Comparison of ENCODE assay signal across 8 mouse cellular contexts in genomic region chr17:12915881-12916583, GRCm38 (mm10). TPM values are rescaled to one million over a fixed set of nuclear protein-coding genes. Genes with fewer than 3 reads are reported as not detected.
DNase-seq lines count a peak whose midpoint lies in the region; ATAC-seq and TF ChIP-seq lines count a peak whose summit lies in the region.

Gene Mrpl18 (minus strand): TSS chr17:12916345.

- WGBS in hindbrain, embryonic 13.5 days, result under 1% methylated on average over 56 of the region's 56 CpGs

- ATAC-seq in Patski, result peak; percentile 100
- ATAC-seq in hindbrain, embryonic 13.5 days (ENCODE audit: low FRiP score), result peak; percentile 100

- POLR2A ChIA-PET in Patski (lab: Charles Lee), result no interaction called here

- H3K9ac ChIP-seq in hindbrain, embryonic 13.5 days, result peak within 1 kb of the TSS; percentile 97

- CTCF ChIA-PET in Patski (lab: Charles Lee), result interaction anchor here (1.0 to 2.1 kb wide), 5 partner anchors 10 to 81 kb away, joined by 3 to 8 read pairs (median 3); no protein-coding TSS in a partner anchor

- in situ Hi-C loops in Patski (cut with MboI; ENCODE audit: low pct_unique_long_range_greater_than_20kb), result no loop called here

- peaks cover 52% of the 10 kb centered on the region for H3K36me3 ChIP-seq in hindbrain, embryonic 13.5 days

- peak; percentile 98 for DNase-seq in Patski (ENCODE audit: low read depth, low spot score)
- peak; percentile 98 to 99 for DNase-seq in cerebellum, postnatal 14 days
- peak; percentile 98 to 99 for DNase-seq in frontal cortex, postnatal 14 days (ENCODE audit: low spot score in 2 of 2)
- DNase-seq in layer of hippocampus, postnatal 25 days (ENCODE audit: extremely low spot score in 1 of 2, low spot score in 1 of 2), result peak; percentile 90 to 91
- peak; percentile 100 for DNase-seq in lung, postnatal 25 days (ENCODE audit: low spot score)
- DNase-seq in retina, embryonic 14.5 days (ENCODE audit: low spot score), result peak; percentile 100
- peak; percentile 97 for DNase-seq in thymus, postnatal 4 days

- H3K9me3 ChIP-seq in hindbrain, embryonic 13.5 days, result no peaks in the 10 kb centered on the region

- TF ChIP-seq CTCF in Patski (IDR thresholded peaks at IDR 0.05), result no peak

- no peaks in the 10 kb centered on the region for H3K27me3 ChIP-seq in Patski
- H3K27me3 ChIP-seq in hindbrain, embryonic 13.5 days, result no peaks in the 10 kb centered on the region

- peak within 1 kb of the TSS; percentile 81 for H3K4me2 ChIP-seq in hindbrain, embryonic 13.5 days

- H3K4me3 ChIP-seq in hindbrain, embryonic 13.5 days, result peak within 1 kb of the TSS; percentile 93

- H3K27ac ChIP-seq in hindbrain, embryonic 13.5 days, result peak within 1 kb of the TSS; percentile 91

- H3K4me1 ChIP-seq in hindbrain, embryonic 13.5 days (replicated peaks), result peaks cover 17% of the 10 kb centered on the region

RNA-seq across cellular contexts. Expression of gene Mrpl18, which starts in this region (rescaled TPM):
- 86.8 TPM for polyA plus RNA-seq in Patski (2021)
- polyA plus RNA-seq in hindbrain, embryonic 13.5 days (2015; fragmentation: Nextera tagmentation; extraction: Ambion mirVana), result 140 and 142 TPM in 2 replicates
- 10 to 100 TPM; 58.6 to 66.1 TPM for total RNA-seq in layer of hippocampus, postnatal 25 days (2021)

Comparison
In these comparisons a context has a peak if more than half of its experiments do, and no peak if none do; other contexts are left out.
1. Peak in every context shown above with its lines: DNase-seq, ATAC-seq, H3K4me3 ChIP-seq and H3K27ac ChIP-seq.